ENCODE assay signal across 8 mouse cellular contexts in the genomic region with DNA sequence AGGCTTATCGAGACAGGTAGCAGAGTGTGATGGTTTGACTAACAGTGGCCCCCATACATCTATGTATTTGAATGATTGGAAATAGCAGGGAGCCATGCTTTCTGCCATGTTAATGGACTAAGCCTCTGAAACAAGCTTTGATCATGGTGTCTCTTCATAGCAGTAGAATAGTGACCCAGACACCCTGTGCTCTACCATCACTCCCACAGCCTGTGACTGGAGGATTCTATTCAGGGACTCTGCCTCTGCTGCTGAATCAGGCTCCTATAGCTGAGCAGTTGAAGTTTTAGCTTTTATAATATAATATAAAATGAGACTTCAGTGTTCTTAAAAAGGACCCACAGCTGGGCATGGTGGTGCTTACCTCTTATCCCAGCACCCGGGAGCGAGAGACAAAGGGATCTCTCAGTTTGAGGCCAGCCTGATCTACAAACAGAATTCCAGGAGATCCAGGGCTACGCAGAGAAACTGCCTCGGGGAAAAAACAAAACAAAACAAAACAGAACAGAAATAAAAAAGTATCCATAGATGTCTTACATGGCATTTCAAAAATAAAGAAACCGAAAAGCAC. TPM values are rescaled to one million over a fixed set of nuclear protein-coding genes. Genes with fewer than 3 reads are reported as not detected.
DNase-seq lines count a peak whose midpoint lies in the region; ATAC-seq and TF ChIP-seq lines count a peak whose summit lies in the region.

No protein-coding gene starts in this region.

- peak; percentile 77 for ATAC-seq in hindbrain, embryonic 13.5 days (ENCODE audit: low FRiP score)
- ATAC-seq in midbrain, embryonic 15.5 days (replicated peaks), result peak; percentile 67

- H3K4me2 ChIP-seq in hindbrain, embryonic 13.5 days, result peak overlapping the region; percentile 73
- peak overlapping the region; percentile 78 for H3K4me2 ChIP-seq in midbrain, embryonic 15.5 days

- no peak for TF ChIP-seq CTCF in left cerebral cortex, adult 2 months (IDR thresholded peaks at IDR 0.05)

- 18% methylated on average over 6 of the region's 6 CpGs for WGBS in embryonic facial prominence, embryonic 10.5 days
- WGBS in hindbrain, embryonic 13.5 days, result 19% methylated on average over 6 of the region's 6 CpGs
- WGBS in midbrain, embryonic 15.5 days, result 12% methylated on average over 6 of the region's 6 CpGs

- H3K4me1 ChIP-seq in embryonic facial prominence, embryonic 10.5 days, result peaks cover 11% of the 10 kb centered on the region
- H3K4me1 ChIP-seq in hindbrain, embryonic 13.5 days (replicated peaks), result peaks cover 27% of the 10 kb centered on the region
- peaks cover 26% of the 10 kb centered on the region for H3K4me1 ChIP-seq in midbrain, embryonic 15.5 days

- no peaks in the 10 kb centered on the region for H3K27me3 ChIP-seq in embryonic facial prominence, embryonic 10.5 days (replicated peaks; ENCODE audit: low read depth, poor library complexity, severe bottlenecking)
- H3K27me3 ChIP-seq in hindbrain, embryonic 13.5 days, result no peaks in the 10 kb centered on the region
- H3K27me3 ChIP-seq in midbrain, embryonic 15.5 days (replicated peaks), result no peaks in the 10 kb centered on the region

- H3K27ac ChIP-seq in left cerebral cortex, adult 2 months, result peak overlapping the region; percentile 86
- H3K27ac ChIP-seq in embryonic facial prominence, embryonic 10.5 days (replicated peaks), result peak overlapping the region; percentile 84
- H3K27ac ChIP-seq in hindbrain, embryonic 13.5 days, result peak overlapping the region; percentile 73
- peak overlapping the region; percentile 76 for H3K27ac ChIP-seq in midbrain, embryonic 15.5 days

- H3K36me3 ChIP-seq in embryonic facial prominence, embryonic 10.5 days (replicated peaks), result peaks cover 32% of the 10 kb centered on the region
- peaks cover 27% of the 10 kb centered on the region for H3K36me3 ChIP-seq in hindbrain, embryonic 13.5 days
- H3K36me3 ChIP-seq in midbrain, embryonic 15.5 days (replicated peaks), result peaks cover 17% of the 10 kb centered on the region

- H3K9ac ChIP-seq in hindbrain, embryonic 13.5 days, result peak overlapping the region; percentile 86
- peak overlapping the region; percentile 82 for H3K9ac ChIP-seq in midbrain, embryonic 15.5 days

- DNase-seq in left cerebral cortex, adult 2 months (ENCODE audit: extremely low spot score in 1 of 2, low spot score in 2 of 2), result no peak
- no peak for DNase-seq in left cerebral cortex, adult 9 months (ENCODE audit: low spot score in 2 of 2)
- no peak for DNase-seq in embryonic facial prominence, embryonic 10.5 days (ENCODE audit: low spot score)
- DNase-seq in left cerebral cortex, adult 11 months (ENCODE audit: low spot score), result no peak
- DNase-seq in left cerebral cortex, postnatal 14 days (ENCODE audit: low spot score in 2 of 2), result no peak
- DNase-seq in gastrocnemius, adult 8-10 months (ENCODE audit: low spot score in 2 of 2), result no peak

- intact Hi-C loops in left cerebral cortex, adult 2 months (cut with DNase I), result loop anchor here (5.0 kb wide), 2 partner anchors 119 to 184 kb away; a partner anchor contains a TSS
- intact Hi-C loops in left cerebral cortex, postnatal 14 days (cut with DNase I), result loop anchor here (5.0 kb wide), 2 partner anchors 124 to 144 kb away; no protein-coding TSS in a partner anchor

- H3K4me3 ChIP-seq in left cerebral cortex, adult 2 months, result peak overlapping the region; percentile 94
- peak overlapping the region; percentile 79 for H3K4me3 ChIP-seq in embryonic facial prominence, embryonic 10.5 days
- H3K4me3 ChIP-seq in hindbrain, embryonic 13.5 days, result peak overlapping the region; percentile 73
- H3K4me3 ChIP-seq in midbrain, embryonic 15.5 days, result peak overlapping the region; percentile 68

- H3K9me3 ChIP-seq in embryonic facial prominence, embryonic 10.5 days, result no peaks in the 10 kb centered on the region; the same call in 1 of the 2 replicates
- no peaks in the 10 kb centered on the region for H3K9me3 ChIP-seq in hindbrain, embryonic 13.5 days
- no peaks in the 10 kb centered on the region for H3K9me3 ChIP-seq in midbrain, embryonic 15.5 days

RNA-seq across cellular contexts. Expression of a gene that starts 0.5 kb away (rescaled TPM):
- total RNA-seq in left cerebral cortex, adult 2 months (2021), result 10 to 100 TPM; 22.0 to 23.1 TPM
- 15.3 and 15.7 TPM in 2 replicates for polyA plus RNA-seq in embryonic facial prominence, embryonic 10.5 days (2016; fragmentation: Nextera tagmentation; extraction: Ambion mirVana)
- polyA plus RNA-seq in hindbrain, embryonic 13.5 days (2015; fragmentation: Nextera tagmentation; extraction: Ambion mirVana), result 20.0 and 20.8 TPM in 2 replicates
- polyA plus RNA-seq in midbrain, embryonic 15.5 days (2015; fragmentation: Nextera tagmentation; extraction: Ambion mirVana), result 26.1 and 26.3 TPM in 2 replicates
- 10 to 100 TPM; 20.2 to 22.8 TPM for total RNA-seq in left cerebral cortex, postnatal 14 days (2021)
- total RNA-seq in gastrocnemius, adult 8-10 months (2022), result 1 to 10 TPM; 3.6 to 4.7 (median 4.0) TPM

RNA-seq across cellular contexts. Expression of a gene that starts 21.4 kb away (rescaled TPM):
- 10 to 100 TPM in 1 of 2 experiments, 1 to 10 TPM in 1; 10.0 to 11.9 TPM for total RNA-seq in left cerebral cortex, adult 2 months (2021)
- polyA plus RNA-seq in embryonic facial prominence, embryonic 10.5 days (2016; fragmentation: Nextera tagmentation; extraction: Ambion mirVana), result 3.2 and 4.7 TPM in 2 replicates
- 10.2 and 12.4 TPM in 2 replicates for polyA plus RNA-seq in hindbrain, embryonic 13.5 days (2015; fragmentation: Nextera tagmentation; extraction: Ambion mirVana)
- 11.3 TPM in 2 replicates for polyA plus RNA-seq in midbrain, embryonic 15.5 days (2015; fragmentation: Nextera tagmentation; extraction: Ambion mirVana)
- 1 to 10 TPM; 7.5 to 9.1 TPM for total RNA-seq in left cerebral cortex, postnatal 14 days (2021)
- 1 to 10 TPM; 4.5 to 6.1 (median 5.3) TPM for total RNA-seq in gastrocnemius, adult 8-10 months (2022)

RNA-seq across cellular contexts. Expression of a gene that starts 41.4 kb away (rescaled TPM):
- 1 to 10 TPM; 2.7 to 4.5 TPM for total RNA-seq in left cerebral cortex, adult 2 months (2021)
- polyA plus RNA-seq in embryonic facial prominence, embryonic 10.5 days (2016; fragmentation: Nextera tagmentation; extraction: Ambion mirVana), result 4.8 and 5.2 TPM in 2 replicates
- 5.0 and 5.9 TPM in 2 replicates for polyA plus RNA-seq in hindbrain, embryonic 13.5 days (2015; fragmentation: Nextera tagmentation; extraction: Ambion mirVana)
- polyA plus RNA-seq in midbrain, embryonic 15.5 days (2015; fragmentation: Nextera tagmentation; extraction: Ambion mirVana), result 5.6 and 5.7 TPM in 2 replicates
- total RNA-seq in left cerebral cortex, postnatal 14 days (2021), result 1 to 10 TPM; 3.7 TPM
- total RNA-seq in gastrocnemius, adult 8-10 months (2022), result under 1 TPM in 3 of 4 experiments, not detected in 1; 0.15 to 0.34 (median 0.19) TPM

RNA-seq across cellular contexts. Expression of a gene that starts 51.8 kb away (rescaled TPM):
- 10 to 100 TPM; 60.4 to 66.6 TPM for total RNA-seq in left cerebral cortex, adult 2 months (2021)
- polyA plus RNA-seq in embryonic facial prominence, embryonic 10.5 days (2016; fragmentation: Nextera tagmentation; extraction: Ambion mirVana), result 28.9 and 30.0 TPM in 2 replicates
- polyA plus RNA-seq in hindbrain, embryonic 13.5 days (2015; fragmentation: Nextera tagmentation; extraction: Ambion mirVana), result 31.9 and 32.1 TPM in 2 replicates
- polyA plus RNA-seq in midbrain, embryonic 15.5 days (2015; fragmentation: Nextera tagmentation; extraction: Ambion mirVana), result 40.1 and 44.1 TPM in 2 replicates
- total RNA-seq in left cerebral cortex, postnatal 14 days (2021), result 10 to 100 TPM; 29.5 to 31.7 TPM
- total RNA-seq in gastrocnemius, adult 8-10 months (2022), result 10 to 100 TPM; 18.4 to 22.1 (median 18.7) TPM
